Mouse (Mus musculus) midbrain, embryonic 15.5 days (tissue): ENCODE data around the gene Pitpnm1. TPM values are rescaled to one million over a fixed set of nuclear protein-coding genes. Genes with fewer than 3 reads are reported as not detected.

ENCODE experiments used
- ATAC-seq: fragments of 200-750 bp; cut with Nextera tagmentation; replicated peaks from 2 replicates; pipeline ENCODE4 v1.8.0; 2017; ENCODE audit warnings: moderate TSS enrichment
- H3K27ac ChIP-seq: fragments of 300-500 bp; sonication (generic); 2 replicates; pipeline ENCODE4 v1.5.1; 2015; ENCODE audit warnings: mild to moderate bottlenecking, inconsistent platforms
- H3K27me3 ChIP-seq: fragments of 300-500 bp; sonication (generic); replicated peaks from 2 replicates; pipeline ENCODE4 v1.6.1; 2015; ENCODE audit warnings: inconsistent platforms
- H3K36me3 ChIP-seq: fragments of 300-500 bp; sonication (generic); replicated peaks from 2 replicates; pipeline ENCODE4 v1.6.1; 2015; ENCODE audit warnings: inconsistent platforms
- H3K4me1 ChIP-seq: fragments of 300-500 bp; sonication (generic); 2 replicates; pipeline ENCODE4 v1.6.1; 2015; ENCODE audit warnings: inconsistent platforms
- H3K4me2 ChIP-seq: fragments of 300-500 bp; sonication (generic); 2 replicates; pipeline ENCODE4 v1.6.1; 2015; ENCODE audit warnings: inconsistent platforms, mild to moderate bottlenecking, moderate library complexity
- H3K4me3 ChIP-seq: fragments of 300-500 bp; sonication (generic); 2 replicates; pipeline ENCODE4 v1.5.1; 2015; ENCODE audit warnings: mild to moderate bottlenecking, inconsistent platforms
- H3K9ac ChIP-seq: fragments of 300-500 bp; sonication (generic); 2 replicates; pipeline ENCODE4 v1.6.1; 2015; ENCODE audit warnings: mild to moderate bottlenecking, inconsistent platforms
- H3K9me3 ChIP-seq: fragments of 300-500 bp; sonication (generic); 2 replicates; pipeline ENCODE4 v1.6.1; 2016; ENCODE audit warnings: inconsistent platforms
- WGBS: fragments of 180-500 bp; shearing (Covaris S2); methylation state at CpG from one replicate; pipeline ENCODE4 v1.1.7; 2015; ENCODE audit warnings: mixed read lengths; 5-methylcytosine and 5-hydroxymethylcytosine counted together
- polyA plus RNA-seq: library from polyadenylated mRNA; unstranded; fragments of >200 nt; fragmentation: Nextera tagmentation; extraction: Ambion mirVana; gene quantifications from 2 replicates; pipeline ENCODE4 v1.2.1, GENCODE M21; 2015

Gene Pitpnm1
- polyA plus RNA-seq, 1 experiment from 2014 or later, result 102 TPM

GRCm38 (mm10) chr19:4089128-4089527, 10.7 kb upstream of the Pitpnm1 start:
- Histone ChIP-seq H3K4me3 (no peak overlapping the region), H3K27ac (no peak overlapping the region), H3K4me1 (no peaks in the 10 kb centered on the region), H3K36me3 (no peaks in the 10 kb centered on the region), H3K27me3 (peaks cover 6% of the 10 kb centered on the region; the same call in 1 of the 2 replicates), H3K9me3 (no peaks in the 10 kb centered on the region), H3K4me2 (no peak overlapping the region), H3K9ac (no peak overlapping the region)
- 60% methylated on average over 6 of the region's 6 CpGs for WGBS
- ATAC-seq, result no peak

- Histone ChIP-seq H3K4me3 (no peak overlapping the region), H3K27me3 (peaks cover 6% of the 10 kb centered on the region; the same call in 1 of the 2 replicates), H3K27ac (no peak overlapping the region), H3K9me3 (no peaks in the 10 kb centered on the region), H3K4me1 (no peaks in the 10 kb centered on the region), H3K4me2 (no peak overlapping the region), H3K36me3 (no peaks in the 10 kb centered on the region), H3K9ac (no peak overlapping the region)
- WGBS, result 89% methylated on average over 3 of the region's 3 CpGs
- no peak for ATAC-seq
These were observed 9.4 kb upstream of the Pitpnm1 start for GRCm38 (mm10) chr19:4090446-4090845.

GRCm38 (mm10) chr19:4091383-4091782, 8.4 kb upstream of the Pitpnm1 start:
- 54% methylated on average over 2 of the region's 2 CpGs for WGBS

GRCm38 (mm10) chr19:4092750-4093149, 7.0 kb upstream of the Pitpnm1 start:
- Histone ChIP-seq H3K27ac (no peak overlapping the region), H3K9me3 (no peaks in the 10 kb centered on the region), H3K4me1 (peaks cover 13% of the 10 kb centered on the region), H3K36me3 (no peaks in the 10 kb centered on the region), H3K9ac (no peak overlapping the region), H3K27me3 (peaks cover 6% of the 10 kb centered on the region; the same call in 1 of the 2 replicates), H3K4me2 (no peak overlapping the region), H3K4me3 (no peak overlapping the region)
- WGBS, result 91% methylated on average over 3 of the region's 3 CpGs
- no peak for ATAC-seq

More at GRCm38 (mm10) chr19:4091383-4091782, 8.4 kb upstream of the Pitpnm1 start:
- H3K4me1 ChIP-seq, result peaks cover 7% of the 10 kb centered on the region; the same call in 1 of the 2 replicates
- ATAC-seq, result no peak
- H3K36me3 ChIP-seq, result no peaks in the 10 kb centered on the region
- H3K4me2 ChIP-seq, result no peak overlapping the region
- no peak overlapping the region for H3K9ac ChIP-seq
- no peaks in the 10 kb centered on the region for H3K9me3 ChIP-seq
- no peak overlapping the region for H3K27ac ChIP-seq
- H3K27me3 ChIP-seq, result peaks cover 6% of the 10 kb centered on the region; the same call in 1 of the 2 replicates
- H3K4me3 ChIP-seq, result no peak overlapping the region

GRCm38 (mm10) chr19:4093772-4094171, 6.0 kb upstream of the Pitpnm1 start:
- Histone ChIP-seq H3K27ac (no peak overlapping the region), H3K4me2 (no peak overlapping the region), H3K4me1 (peaks cover 23% of the 10 kb centered on the region), H3K36me3 (no peaks in the 10 kb centered on the region), H3K9me3 (no peaks in the 10 kb centered on the region), H3K4me3 (no peak overlapping the region), H3K9ac (no peak overlapping the region), H3K27me3 (peaks cover 6% of the 10 kb centered on the region; the same call in 1 of the 2 replicates)
- WGBS, result 82% methylated on average over 7 of the region's 7 CpGs
- no peak for ATAC-seq

- WGBS, result 87% methylated on average over 3 of the region's 3 CpGs
- H3K4me2 ChIP-seq, result no peak overlapping the region
- no peak overlapping the region for H3K27ac ChIP-seq
- no peak overlapping the region for H3K9ac ChIP-seq
- no peaks in the 10 kb centered on the region for H3K36me3 ChIP-seq
- H3K27me3 ChIP-seq, result peaks cover 3% of the 10 kb centered on the region; the same call in 1 of the 2 replicates
- H3K4me3 ChIP-seq, result no peak overlapping the region
- H3K4me1 ChIP-seq, result peaks cover 29% of the 10 kb centered on the region
- ATAC-seq, result no peak
- no peaks in the 10 kb centered on the region for H3K9me3 ChIP-seq
These were observed 5.5 kb upstream of the Pitpnm1 start for GRCm38 (mm10) chr19:4094348-4094747.

GRCm38 (mm10) chr19:4094774-4095303, 5.0 kb upstream of the Pitpnm1 start:
- Histone ChIP-seq H3K4me2 (no peak overlapping the region), H3K27me3 (no peaks in the 10 kb centered on the region; the same call in 1 of the 2 replicates), H3K27ac (no peak overlapping the region), H3K9ac (no peak overlapping the region), H3K36me3 (no peaks in the 10 kb centered on the region), H3K4me3 (no peak overlapping the region), H3K4me1 (peaks cover 34% of the 10 kb centered on the region), H3K9me3 (no peaks in the 10 kb centered on the region)
- 75% methylated on average over 5 of the region's 5 CpGs for WGBS
- ATAC-seq, result no peak

- no peak for ATAC-seq
- no peak overlapping the region; the same call in 1 of the 2 replicates for H3K4me3 ChIP-seq
- H3K9ac ChIP-seq, result no peak overlapping the region
- no peak overlapping the region for H3K27ac ChIP-seq
- no peaks in the 10 kb centered on the region; the same call in 1 of the 2 replicates for H3K27me3 ChIP-seq
- peaks cover 43% of the 10 kb centered on the region for H3K4me1 ChIP-seq
- no peaks in the 10 kb centered on the region for H3K9me3 ChIP-seq
- H3K4me2 ChIP-seq, result peak overlapping the region; percentile 69
- 68% methylated on average over 3 of the region's 3 CpGs for WGBS
- H3K36me3 ChIP-seq, result no peaks in the 10 kb centered on the region
These were observed 4.0 kb upstream of the Pitpnm1 start for GRCm38 (mm10) chr19:4095802-4096201.

- peak within 1 kb of the TSS; percentile 65 for H3K4me3 ChIP-seq
- H3K36me3 ChIP-seq, result no peaks in the 10 kb centered on the region
- peak within 1 kb of the TSS; percentile 69 for H3K4me2 ChIP-seq
- no peaks in the 10 kb centered on the region for H3K9me3 ChIP-seq
- peak within 1 kb of the TSS; percentile 51 for H3K9ac ChIP-seq
- no peaks in the 10 kb centered on the region; the same call in 1 of the 2 replicates for H3K27me3 ChIP-seq
- peak; percentile 94 for ATAC-seq
- peaks cover 48% of the 10 kb centered on the region for H3K4me1 ChIP-seq
- peak within 1 kb of the TSS; percentile 94 for H3K27ac ChIP-seq
- under 1% methylated on average over 65 of the region's 65 CpGs for WGBS
These were observed 3.0 kb upstream of the Pitpnm1 start, which contains the start of gene Cdk2ap2 for GRCm38 (mm10) chr19:4096642-4097440. Cdk2ap2 (plus strand) TSS chr19:4097182.

- peak overlapping the region; percentile 65 for H3K4me3 ChIP-seq
- H3K9ac ChIP-seq, result peak overlapping the region; percentile 35
- ATAC-seq, result no peak; the same call in 1 of the 2 replicates
- no peaks in the 10 kb centered on the region for H3K36me3 ChIP-seq
- WGBS, result 2% methylated on average over 21 of the region's 21 CpGs
- H3K27me3 ChIP-seq, result no peaks in the 10 kb centered on the region; the same call in 1 of the 2 replicates
- H3K4me1 ChIP-seq, result peaks cover 54% of the 10 kb centered on the region
- no peaks in the 10 kb centered on the region for H3K9me3 ChIP-seq
- peak overlapping the region; percentile 70 for H3K27ac ChIP-seq
- peak overlapping the region; percentile 69 for H3K4me2 ChIP-seq
These were observed 2.4 kb upstream of the Pitpnm1 start for GRCm38 (mm10) chr19:4097441-4097825.

- no peaks in the 10 kb centered on the region for H3K27me3 ChIP-seq
- H3K4me1 ChIP-seq, result peaks cover 56% of the 10 kb centered on the region
- H3K27ac ChIP-seq, result no peak overlapping the region
- 0 out of 2 replicates have a peak overlapping the region, but pooled peaks have one; percentile 63 for H3K4me2 ChIP-seq
- 90% methylated on average over 13 of the region's 13 CpGs for WGBS
- no peaks in the 10 kb centered on the region; the same call in 1 of the 2 replicates for H3K36me3 ChIP-seq
- H3K9me3 ChIP-seq, result no peaks in the 10 kb centered on the region
- ATAC-seq, result no peak
- H3K9ac ChIP-seq, result no peak overlapping the region
- no peak overlapping the region for H3K4me3 ChIP-seq
These were observed 1.4 kb upstream of the Pitpnm1 start for GRCm38 (mm10) chr19:4098426-4098825.

GRCm38 (mm10) chr19:4099056-4099455, 742 bp upstream of the Pitpnm1 start:
- H3K4me3 ChIP-seq, result no peak overlapping the region
- no peak overlapping the region for H3K27ac ChIP-seq
- no peaks in the 10 kb centered on the region for H3K9me3 ChIP-seq
- WGBS, result 15% methylated on average over 9 of the region's 9 CpGs
- H3K36me3 ChIP-seq, result no peaks in the 10 kb centered on the region; the same call in 1 of the 2 replicates
- no peaks in the 10 kb centered on the region for H3K27me3 ChIP-seq
- peak overlapping the region; percentile 63 for H3K4me2 ChIP-seq
- H3K9ac ChIP-seq, result no peak overlapping the region
- ATAC-seq, result no peak
- H3K4me1 ChIP-seq, result peaks cover 56% of the 10 kb centered on the region
